Mouse (Mus musculus): Measurements from ENCODE around the gene Tmf1. TPM values are rescaled to one million over a fixed set of nuclear protein-coding genes. Genes with fewer than 3 reads are reported as not detected.

Gene Tmf1
- total and polyA plus RNA-seq, 3 experiments: 13.5 to 19.2 TPM; not detected in 1

GRCm38 (mm10) chr6:97124336-97125010 is 54.4 kb downstream of the Tmf1 start:
- H3K4me3 ChIP-seq (ENCODE audit: control insufficient read depth in 1 of 2, insufficient read depth in 1 of 2, low read depth in 2 of 2, low read length in 2 of 2): no peak overlapping the region
- no peaks in the 10 kb centered on the region for H3K27me3 ChIP-seq (ENCODE audit: control insufficient read depth in 1 of 2, insufficient read depth in 2 of 2, low read length in 2 of 2)
- peak; percentile 39 for DNase-seq (ENCODE audit: low read depth, low spot score)
- no peak for TF ChIP-seq GATA1 (IDR thresholded peaks at IDR 0.05; ENCODE audit: low read depth, low read length)
- no peak for TF ChIP-seq CHD2 (IDR thresholded peaks at IDR 0.05; ENCODE audit: low read length)
- no peak for TF ChIP-seq KAT2A (conservative IDR thresholded peaks at IDR 0.05; ENCODE audit: low read depth, low read length)
- TF ChIP-seq MYC (IDR thresholded peaks at IDR 0.05; ENCODE audit: low read depth, low read length): no peak
- TF ChIP-seq ELF1 (IDR thresholded peaks at IDR 0.05; ENCODE audit: low read depth, low read length): no peak
- TF ChIP-seq POLR2A (IDR thresholded peaks at IDR 0.05; ENCODE audit: control insufficient read depth in 1 of 2, insufficient read depth in 1 of 2, low read depth in 1 of 2, low read length in 2 of 2, poor library complexity in 1 of 2): no peak
- no peak for TF ChIP-seq RAD21 (IDR thresholded peaks at IDR 0.05; ENCODE audit: low read depth, low read length)
- TF ChIP-seq USF1 (IDR thresholded peaks at IDR 0.05; ENCODE audit: low read depth, low read length): no peak
- no peak for TF ChIP-seq ZC3H11A (IDR thresholded peaks at IDR 0.05; ENCODE audit: low read depth, low read length)
- TF ChIP-seq CTCF (IDR thresholded peaks at IDR 0.05 in 2 of 3, conservative IDR thresholded peaks at IDR 0.05 in 1 of 3; ENCODE audit: control insufficient read depth in 1 of 3, insufficient read depth in 1 of 3, low read depth in 2 of 3, low read length in 3 of 3, poor library complexity in 1 of 3, severe bottlenecking in 1 of 3): no peak
- no peaks in the 10 kb centered on the region for H3K79me2 ChIP-seq (ENCODE audit: control insufficient read depth, insufficient read depth, low read length, poor library complexity)
- no peaks in the 10 kb centered on the region for H3K9me3 ChIP-seq (replicated peaks; ENCODE audit: insufficient read depth, low read length)
- no peak overlapping the region for H3K27ac ChIP-seq (ENCODE audit: control insufficient read depth, low read depth, low read length)
- no peaks in the 10 kb centered on the region for H3K4me1 ChIP-seq (ENCODE audit: control insufficient read depth in 1 of 2, insufficient read depth in 2 of 2, low read length in 2 of 2)
- no peaks in the 10 kb centered on the region for H3K36me3 ChIP-seq (ENCODE audit: control insufficient read depth in 1 of 2, insufficient read depth in 2 of 2, low read length in 2 of 2)
- no peak overlapping the region for H3K9ac ChIP-seq (ENCODE audit: control insufficient read depth, low read depth, low read length, poor library complexity, severe bottlenecking)

- Histone ChIP-seq H3K36me3 (ENCODE audit: control insufficient read depth in 1 of 2, insufficient read depth in 2 of 2, low read length in 2 of 2) (no peaks in the 10 kb centered on the region), H3K4me1 (ENCODE audit: control insufficient read depth in 1 of 2, insufficient read depth in 2 of 2, low read length in 2 of 2) (no peaks in the 10 kb centered on the region), H3K9me3 (replicated peaks; ENCODE audit: insufficient read depth, low read length) (no peaks in the 10 kb centered on the region), H3K4me3 (ENCODE audit: control insufficient read depth in 1 of 2, insufficient read depth in 1 of 2, low read depth in 2 of 2, low read length in 2 of 2) (no peak overlapping the region), H3K9ac (ENCODE audit: control insufficient read depth, low read depth, low read length, poor library complexity, severe bottlenecking) (no peak overlapping the region), H3K79me2 (ENCODE audit: control insufficient read depth, insufficient read depth, low read length, poor library complexity) (no peaks in the 10 kb centered on the region), H3K27me3 (ENCODE audit: control insufficient read depth in 1 of 2, insufficient read depth in 2 of 2, low read length in 2 of 2) (no peaks in the 10 kb centered on the region), H3K27ac (ENCODE audit: control insufficient read depth, low read depth, low read length) (no peak overlapping the region)
- no peak for TF ChIP-seq GATA1 (IDR thresholded peaks at IDR 0.05; ENCODE audit: low read depth, low read length)
- no peak for TF ChIP-seq TAL1 (IDR thresholded peaks at IDR 0.05; ENCODE audit: low read length)
- TF ChIP-seq BHLHE40 (IDR thresholded peaks at IDR 0.05; ENCODE audit: borderline replicate concordance, low read depth, low read length): no peak
- no peak for TF ChIP-seq MEF2A (IDR thresholded peaks at IDR 0.05; ENCODE audit: extremely low read depth, insufficient replicate concordance, low read depth, low read length, poor library complexity, severe bottlenecking)
- TF ChIP-seq MAFK (IDR thresholded peaks at IDR 0.05; ENCODE audit: borderline replicate concordance, low read depth, low read length): no peak
- TF ChIP-seq EP300 (IDR thresholded peaks at IDR 0.05; ENCODE audit: low read depth in 1 of 2, low read length in 2 of 2): no peak
- no peak for TF ChIP-seq USF2 (IDR thresholded peaks at IDR 0.05; ENCODE audit: borderline replicate concordance in 1 of 2, insufficient read depth in 1 of 2, low read depth in 1 of 2, low read length in 2 of 2)
- no peak for DNase-seq (ENCODE audit: low read depth, low spot score)
Measured at GRCm38 (mm10) chr6:97120922-97121321, 58.0 kb downstream of the Tmf1 start.

All from MEL (cell line).